Mouse (Mus musculus) right cerebral cortex, postnatal 25 days (tissue): Measurements from ENCODE around the gene Ly86.

Source experiments
- DNase-seq: peaks from one replicate; pipeline ENCODE4 v3.0.0; 2022

The Ly86 gene

GRCm38 (mm10) chr13:37433730-37434129, 88.7 kb downstream of the Ly86 start:
- no peak for DNase-seq

GRCm38 (mm10) chr13:37434137-37434772, 89.2 kb downstream of the Ly86 start:
- peak; percentile 47 for DNase-seq

GRCm38 (mm10) chr13:37434841-37435240, 89.8 kb downstream of the Ly86 start:
- no peak for DNase-seq

- DNase-seq: no peak
Measured at GRCm38 (mm10) chr13:37436267-37437013, 91.4 kb downstream of the Ly86 start.

GRCm38 (mm10) chr13:37438788-37439187, 93.8 kb downstream of the Ly86 start:
- DNase-seq: no peak

GRCm38 (mm10) chr13:37439477-37439876, 94.5 kb downstream of the Ly86 start:
- DNase-seq: no peak

GRCm38 (mm10) chr13:37439941-37440340, 94.9 kb downstream of the Ly86 start:
- DNase-seq: no peak

- DNase-seq: no peak
Measured at GRCm38 (mm10) chr13:37440593-37441307, 95.7 kb downstream of the Ly86 start.

GRCm38 (mm10) chr13:37442058-37442457, 97.0 kb downstream of the Ly86 start:
- no peak for DNase-seq

- no peak for DNase-seq
Measured at GRCm38 (mm10) chr13:37442531-37442930, 97.5 kb downstream of the Ly86 start.

GRCm38 (mm10) chr13:37446699-37447258, 101.8 kb downstream of the Ly86 start:
- DNase-seq: no peak

GRCm38 (mm10) chr13:37451021-37451420, 106.0 kb downstream of the Ly86 start:
- no peak for DNase-seq

GRCm38 (mm10) chr13:37451471-37451870, 106.5 kb downstream of the Ly86 start:
- peak; percentile 36 for DNase-seq

- peak; percentile 44 for DNase-seq
Measured at GRCm38 (mm10) chr13:37452022-37452941, 107.3 kb downstream of the Ly86 start.

- DNase-seq: peak; percentile 72
Measured at GRCm38 (mm10) chr13:37453203-37453602, 108.2 kb downstream of the Ly86 start.

- DNase-seq: no peak
Measured at GRCm38 (mm10) chr13:37454356-37454755, 109.3 kb downstream of the Ly86 start.

- DNase-seq: no peak
Measured at GRCm38 (mm10) chr13:37455561-37455960, 110.6 kb downstream of the Ly86 start.

- DNase-seq: peak; percentile 59
Measured at GRCm38 (mm10) chr13:37457007-37457827, 112.2 kb downstream of the Ly86 start.

GRCm38 (mm10) chr13:37458557-37458956, 113.5 kb downstream of the Ly86 start:
- no peak for DNase-seq

GRCm38 (mm10) chr13:37459022-37459421, 114.0 kb downstream of the Ly86 start:
- DNase-seq: no peak
